Comparison of ENCODE assay signal across 15 mouse cellular contexts in genomic region chr7:99975819-99976575, GRCm38 (mm10). TPM values are rescaled to one million over a fixed set of nuclear protein-coding genes. Genes with fewer than 3 reads are reported as not detected.
DNase-seq lines count a peak whose midpoint lies in the region; ATAC-seq and TF ChIP-seq lines count a peak whose summit lies in the region.
"Had no signal": no experiment of that assay in that cellular context is flagged by ENCODE, and none has a peak within 500 bp of the region (broad histone marks: within the 10 kb centered on the region; RNA-seq: fewer than 3 reads in every experiment).

No protein-coding gene starts in this region.

- no peak; the same call in 1 of the 2 replicates for TF ChIP-seq EP300 in lung, postnatal 0 days (IDR thresholded peaks at IDR 0.05)

- WGBS in limb, embryonic 10.5 days: 87% methylated on average over 5 of the region's 5 CpGs
- WGBS in lung, postnatal 0 days: 52% methylated on average over 5 of the region's 5 CpGs

- TF ChIP-seq CTCF in lung, postnatal 0 days (IDR thresholded peaks at IDR 0.05): no peak

- H3K4me2 ChIP-seq in lung, postnatal 0 days (replicated peaks; ENCODE audit: low read depth, low read length): no peak overlapping the region
- H3K4me2 ChIP-seq: limb, embryonic 13.5 days; neural tube, embryonic 13.5 days had no signal

- peak overlapping the region; percentile 8 for H3K4me3 ChIP-seq in megakaryocyte, embryonic 14.5 days (replicated peaks)
- no peak overlapping the region for H3K4me3 ChIP-seq in limb, embryonic 10.5 days
- H3K4me3 ChIP-seq in lung, postnatal 0 days (ENCODE audit: low read depth, low read length): no peak overlapping the region
- H3K4me3 ChIP-seq: limb, embryonic 13.5 days; neural tube, embryonic 13.5 days had no signal

- H3K27me3 ChIP-seq in megakaryocyte, embryonic 14.5 days (replicated peaks): no peaks in the 10 kb centered on the region
- H3K27me3 ChIP-seq in limb, embryonic 10.5 days (ENCODE audit: low read depth, poor library complexity, severe bottlenecking): no peaks in the 10 kb centered on the region
- no peaks in the 10 kb centered on the region for H3K27me3 ChIP-seq in lung, postnatal 0 days (replicated peaks; ENCODE audit: insufficient read depth, low read length)
- H3K27me3 ChIP-seq: limb, embryonic 13.5 days; neural tube, embryonic 13.5 days had no signal

- H3K36me3 ChIP-seq in megakaryocyte, embryonic 14.5 days (replicated peaks; ENCODE audit: low read length): peaks cover 11% of the 10 kb centered on the region
- peaks cover 9% of the 10 kb centered on the region for H3K36me3 ChIP-seq in limb, embryonic 10.5 days
- no peaks in the 10 kb centered on the region for H3K36me3 ChIP-seq in lung, postnatal 0 days (ENCODE audit: insufficient read depth, low read length)
- H3K36me3 ChIP-seq: limb, embryonic 13.5 days; neural tube, embryonic 13.5 days had no signal

- H3K4me1 ChIP-seq in megakaryocyte, embryonic 14.5 days: peaks cover 38% of the 10 kb centered on the region
- H3K4me1 ChIP-seq in limb, embryonic 10.5 days: peaks cover 33% of the 10 kb centered on the region
- peaks cover 13% of the 10 kb centered on the region for H3K4me1 ChIP-seq in lung, postnatal 0 days (ENCODE audit: insufficient read depth, low read depth, low read length)

- no peak overlapping the region for H3K27ac ChIP-seq in limb, embryonic 10.5 days
- H3K27ac ChIP-seq in lung, postnatal 0 days (ENCODE audit: low read length): peak overlapping the region; percentile 63
- H3K27ac ChIP-seq: limb, embryonic 13.5 days; neural tube, embryonic 13.5 days had no signal

- DNase-seq in limb, embryonic 10.5 days (ENCODE audit: low spot score): peak; percentile 17
- DNase-seq in lung, postnatal 0 days (ENCODE audit: low spot score): peak; percentile 85
- peak; percentile 76 for DNase-seq in yolk sac, embryonic 10.5 days (ENCODE audit: low spot score)
- DNase-seq in spleen, postnatal 4 days (ENCODE audit: low spot score in 2 of 2): no peak
- DNase-seq: cerebellum, adult 8-10 months; heart, postnatal 4 days; kidney, postnatal 36 days; layer of hippocampus, postnatal 36 days; thymus, postnatal 36 days had no signal

- ATAC-seq in megakaryocyte, adult 5-6 weeks (ENCODE audit: poor library complexity, severe bottlenecking): no peak
- peak; percentile 62 for ATAC-seq in lung, postnatal 0 days
- ATAC-seq in activated CD4-positive, CD25-positive, alpha-beta regulatory T cell, adult 4 months: no peak
- ATAC-seq: inflammation-experienced regulatory T-cells, adult 6 months had no signal

- H3K9ac ChIP-seq in lung, postnatal 0 days (replicated peaks; ENCODE audit: low read depth): no peak overlapping the region
- H3K9ac ChIP-seq: limb, embryonic 13.5 days; neural tube, embryonic 13.5 days had no signal

- no peaks in the 10 kb centered on the region for H3K9me3 ChIP-seq in megakaryocyte, embryonic 14.5 days
- H3K9me3 ChIP-seq in limb, embryonic 10.5 days (replicated peaks): no peaks in the 10 kb centered on the region
- H3K9me3 ChIP-seq in lung, postnatal 0 days (ENCODE audit: low read length): no peaks in the 10 kb centered on the region
- H3K9me3 ChIP-seq: limb, embryonic 13.5 days; neural tube, embryonic 13.5 days had no signal

RNA-seq across cellular contexts. Expression of gene Rnf169, which starts 4.3 kb away (rescaled TPM):
- 0.82 and 0.87 TPM in 2 replicates for polyA plus RNA-seq in megakaryocyte, embryonic 14.5 days (2012; ENCODE audit: insufficient read depth, low replicate concordance)
- total RNA-seq in megakaryocyte, adult 5-6 weeks (2015): 13.2 and 13.7 TPM in 2 replicates
- 19.5 and 22.0 TPM in 2 replicates for total RNA-seq in megakaryocyte, adult 5-6 weeks (2017)
- 5.6 and 6.3 TPM in 2 replicates for polyA plus RNA-seq in limb, embryonic 10.5 days (2016; fragmentation: Nextera tagmentation; extraction: Ambion mirVana)
- 3.8 and 4.2 TPM in 2 replicates for polyA plus RNA-seq in lung, postnatal 0 days (2015; fragmentation: Nextera tagmentation; extraction: Ambion mirVana)
- polyA plus RNA-seq in activated CD4-positive, CD25-positive, alpha-beta regulatory T cell, adult 4 months (2017; shearing (Covaris generic)): 1 to 10 TPM; 6.0 to 6.6 TPM

RNA-seq across cellular contexts. Expression of gene Chrdl2, which starts 30.0 kb away (rescaled TPM):
- polyA plus RNA-seq in megakaryocyte, embryonic 14.5 days (2012; ENCODE audit: insufficient read depth, low replicate concordance): 0.15 TPM in 1 of 2 replicates, not detected in the other
- total RNA-seq in megakaryocyte, adult 5-6 weeks (2015): not detected in 2 replicates
- total RNA-seq in megakaryocyte, adult 5-6 weeks (2017): not detected in 2 replicates
- polyA plus RNA-seq in limb, embryonic 10.5 days (2016; fragmentation: Nextera tagmentation; extraction: Ambion mirVana): 0.14 and 0.19 TPM in 2 replicates
- 0.11 TPM in 1 of 2 replicates, not detected in the other for polyA plus RNA-seq in lung, postnatal 0 days (2015; fragmentation: Nextera tagmentation; extraction: Ambion mirVana)
- polyA plus RNA-seq in activated CD4-positive, CD25-positive, alpha-beta regulatory T cell, adult 4 months (2017; shearing (Covaris generic)): not detected
- total RNA-seq: heart, postnatal 4 days had no signal
- polyA plus RNA-seq: inflammation-experienced regulatory T-cells, adult 6 months had no signal

Comparison
In these comparisons a context has a peak if more than half of its experiments do, and no peak if none do; other contexts are left out.
1. DNase-seq: peak in limb, embryonic 10.5 days (single experiment), lung, postnatal 0 days (single experiment) and yolk sac, embryonic 10.5 days (single experiment); none in spleen, postnatal 4 days (0 of 2).